Mouse (Mus musculus): ENCODE measurements at regions not wholly inside any gene's neighbourhood (a gene's known extent, or its start where the extent isn't known, plus 50 kb on each side); places are given as distances from the start of the nearest gene placed in this dataset.

DNA sequence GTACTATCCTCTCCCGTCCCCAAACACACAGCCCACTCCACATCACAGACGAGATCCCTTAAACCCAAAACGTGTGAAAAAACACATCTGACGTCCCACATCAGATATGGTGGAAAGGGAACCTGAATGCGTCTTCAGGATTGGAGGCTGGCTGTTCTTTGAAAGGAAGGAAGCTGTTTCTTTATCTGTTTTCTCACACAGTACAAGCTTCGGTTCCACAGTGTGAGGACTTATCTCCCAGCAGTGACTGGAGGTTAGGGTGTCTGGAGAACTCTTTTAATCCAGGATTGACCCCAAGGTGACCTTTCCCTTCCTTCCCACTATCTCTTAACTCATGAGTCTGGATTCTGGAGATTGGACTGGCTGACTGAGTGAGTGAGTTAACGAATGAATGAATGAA is 225.8 kb upstream of the Klf3 start:
- H3K36me3 ChIP-seq, result no peaks in the 10 kb centered on the region
- 0 out of 2 replicates have a peak, but pooled peaks cover 3% of the 10 kb centered on the region for H3K9me3 ChIP-seq
- 78% methylated on average over 7 of the region's 7 CpGs for WGBS
- H3K4me1 ChIP-seq (replicated peaks), result peaks cover 30% of the 10 kb centered on the region
- no peak for DNase-seq (ENCODE audit: low spot score)
- H3K27ac ChIP-seq, result no peak overlapping the region
- no peak overlapping the region for H3K4me3 ChIP-seq
- no peaks in the 10 kb centered on the region for H3K27me3 ChIP-seq (ENCODE audit: insufficient read depth, poor library complexity, severe bottlenecking)

DNA sequence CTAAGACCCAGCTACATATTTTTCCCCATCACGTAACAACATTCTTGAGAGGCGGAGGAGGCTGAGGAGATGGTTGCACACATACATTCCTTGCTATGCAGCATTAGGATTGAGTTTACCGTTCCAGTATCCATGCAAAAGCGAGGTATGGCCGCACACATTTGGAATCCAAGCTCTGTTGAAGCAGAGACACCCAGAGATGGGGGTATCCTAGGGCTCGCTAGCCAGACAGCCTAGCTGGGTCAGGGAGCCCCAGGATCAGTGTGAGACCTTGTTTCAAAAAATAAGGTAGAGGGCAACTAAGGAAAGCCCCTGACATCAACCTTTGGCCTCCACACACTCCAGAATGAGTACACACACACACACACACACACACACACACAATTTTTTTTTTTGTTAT is 224.7 kb upstream of the Klf3 start:
- DNase-seq (ENCODE audit: low spot score), result no peak
- 93% methylated on average over 6 of the region's 6 CpGs for WGBS
- no peak overlapping the region; the same call in 1 of the 2 replicates for H3K27ac ChIP-seq
- H3K4me1 ChIP-seq (replicated peaks), result peaks cover 30% of the 10 kb centered on the region
- H3K36me3 ChIP-seq, result no peaks in the 10 kb centered on the region
- H3K9me3 ChIP-seq, result 0 out of 2 replicates have a peak, but pooled peaks cover 3% of the 10 kb centered on the region
- no peaks in the 10 kb centered on the region for H3K27me3 ChIP-seq (ENCODE audit: insufficient read depth, poor library complexity, severe bottlenecking)
- H3K4me3 ChIP-seq, result no peak overlapping the region

- 56% methylated on average over 5 of the region's 5 CpGs for WGBS
- Histone ChIP-seq H3K9me3 (0 out of 2 replicates have a peak, but pooled peaks cover 3% of the 10 kb centered on the region), H3K27me3 (ENCODE audit: insufficient read depth, poor library complexity, severe bottlenecking) (no peaks in the 10 kb centered on the region), H3K27ac (peak overlapping the region; percentile 87; the same call in 1 of the 2 replicates), H3K4me1 (replicated peaks) (peaks cover 30% of the 10 kb centered on the region), H3K4me3 (no peak overlapping the region), H3K36me3 (no peaks in the 10 kb centered on the region)
- no peak for DNase-seq (ENCODE audit: low spot score)
These were observed 224.1 kb upstream of the Klf3 start for GRCm38 (mm10) chr5:64579086-64579485.

DNA sequence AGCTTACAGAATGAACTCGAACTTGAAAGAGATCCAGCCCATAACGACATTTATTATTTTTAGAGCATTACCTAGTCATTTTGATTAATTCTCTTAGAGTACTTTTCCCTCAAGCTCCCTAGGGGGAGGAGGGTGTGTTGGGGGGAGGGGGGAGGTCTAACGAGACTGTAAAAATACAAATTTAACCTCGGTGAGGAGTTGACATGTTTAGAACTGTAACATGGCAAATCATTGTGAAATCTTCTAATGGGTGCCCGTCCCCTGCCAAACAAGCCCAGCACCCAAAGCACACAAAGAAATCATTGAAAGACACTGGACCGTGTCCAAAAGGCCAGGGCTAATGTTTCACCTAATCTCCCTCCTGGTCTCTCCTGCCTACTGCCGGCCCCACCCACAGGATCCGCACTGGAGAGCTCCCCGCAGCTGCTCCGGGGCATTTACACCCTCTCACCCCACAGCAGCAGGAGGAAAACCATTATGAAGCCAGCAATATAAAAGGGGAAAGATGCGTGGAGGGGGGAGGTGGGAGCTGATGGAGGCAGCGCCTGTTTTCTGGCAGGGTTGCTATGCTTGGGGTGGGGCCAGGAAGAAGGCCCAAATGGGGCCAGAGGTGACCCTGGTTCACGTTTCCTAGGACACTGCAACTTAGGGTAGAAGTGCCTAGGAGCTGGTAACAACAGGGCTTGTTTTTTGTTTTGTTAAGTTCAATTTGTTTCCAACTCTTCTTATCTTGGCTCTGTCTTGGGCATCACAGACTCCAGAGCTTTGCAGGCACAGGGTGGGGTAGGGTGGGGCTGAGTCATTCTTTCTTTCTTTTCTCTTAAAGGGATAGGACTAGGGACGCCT is 223.5 kb upstream of the Klf3 start:
- WGBS, result 17% methylated on average over 14 of the region's 14 CpGs
- no peaks in the 10 kb centered on the region for H3K36me3 ChIP-seq

GRCm38 (mm10) chr5:64580340-64580723 is 222.9 kb upstream of the Klf3 start:
- H3K36me3 ChIP-seq, result no peaks in the 10 kb centered on the region
- H3K9me3 ChIP-seq, result 0 out of 2 replicates have a peak, but pooled peaks cover 3% of the 10 kb centered on the region
- 77% methylated on average over 3 of the region's 3 CpGs for WGBS
- DNase-seq (ENCODE audit: low spot score), result no peak
- H3K4me1 ChIP-seq (replicated peaks), result peaks cover 31% of the 10 kb centered on the region
- H3K27me3 ChIP-seq (ENCODE audit: insufficient read depth, poor library complexity, severe bottlenecking), result no peaks in the 10 kb centered on the region
- peak overlapping the region; percentile 87 for H3K27ac ChIP-seq
- peak overlapping the region; percentile 36; the same call in 1 of the 2 replicates for H3K4me3 ChIP-seq

More for the DNA sequence above, 223.5 kb upstream of the Klf3 start:
- 0 out of 2 replicates have a peak, but pooled peaks cover 3% of the 10 kb centered on the region for H3K9me3 ChIP-seq
- DNase-seq (ENCODE audit: low spot score), result peak; percentile 33
- H3K27me3 ChIP-seq (ENCODE audit: insufficient read depth, poor library complexity, severe bottlenecking), result no peaks in the 10 kb centered on the region
- H3K27ac ChIP-seq, result peak overlapping the region; percentile 87
- H3K4me3 ChIP-seq, result peak overlapping the region; percentile 36
- H3K4me1 ChIP-seq (replicated peaks), result peaks cover 30% of the 10 kb centered on the region

DNA sequence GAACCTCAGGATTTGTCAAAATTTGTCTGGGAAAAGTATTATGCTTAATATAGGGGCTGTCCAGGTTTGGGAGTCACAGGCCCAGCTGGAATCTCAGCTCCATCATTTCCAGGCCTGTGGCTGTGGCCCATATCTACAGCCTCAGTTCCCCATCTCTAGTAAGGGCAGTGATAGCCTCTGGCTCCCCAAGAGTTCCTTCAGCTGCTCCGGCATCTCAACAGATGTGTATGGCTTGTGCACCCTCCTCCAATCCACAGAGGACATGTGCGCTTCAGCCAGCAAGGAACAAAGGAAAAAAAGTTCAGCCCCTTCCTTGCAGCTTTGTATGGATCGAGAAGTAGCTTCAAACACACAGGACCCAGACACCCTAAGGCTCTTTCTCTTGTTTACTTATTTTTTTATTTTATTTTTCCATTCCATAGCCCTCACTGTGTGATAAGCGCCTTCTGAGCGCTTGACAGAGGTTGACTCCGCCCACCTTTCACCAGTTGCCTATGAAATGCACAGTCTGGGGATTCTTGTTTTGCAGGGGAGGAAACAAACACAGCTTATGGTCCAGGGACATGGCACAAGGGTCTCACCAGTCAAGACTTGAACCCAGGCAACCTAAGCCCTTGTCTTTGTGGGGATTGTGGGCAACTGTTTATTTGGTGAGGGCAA is 222.3 kb upstream of the Klf3 start:
- H3K27ac ChIP-seq, result peak overlapping the region; percentile 57
- H3K4me3 ChIP-seq, result no peak overlapping the region
- no peaks in the 10 kb centered on the region for H3K27me3 ChIP-seq (ENCODE audit: insufficient read depth, poor library complexity, severe bottlenecking)
- no peak for DNase-seq (ENCODE audit: low spot score)
- H3K4me1 ChIP-seq (replicated peaks), result peaks cover 35% of the 10 kb centered on the region
- no peaks in the 10 kb centered on the region for H3K36me3 ChIP-seq
- WGBS, result 88% methylated on average over 6 of the region's 6 CpGs
- 0 out of 2 replicates have a peak, but pooled peaks cover 3% of the 10 kb centered on the region for H3K9me3 ChIP-seq

- no peak for DNase-seq (ENCODE audit: low spot score)
- Histone ChIP-seq H3K36me3 (no peaks in the 10 kb centered on the region), H3K4me1 (replicated peaks) (peaks cover 37% of the 10 kb centered on the region), H3K27ac (peak overlapping the region; percentile 57), H3K4me3 (no peak overlapping the region), H3K9me3 (0 out of 2 replicates have a peak, but pooled peaks cover 3% of the 10 kb centered on the region), H3K27me3 (ENCODE audit: insufficient read depth, poor library complexity, severe bottlenecking) (no peaks in the 10 kb centered on the region)
- 71% methylated on average over 8 of the region's 8 CpGs for WGBS
These were observed 221.7 kb upstream of the Klf3 start for GRCm38 (mm10) chr5:64581461-64581860.

- H3K36me3 ChIP-seq, result no peaks in the 10 kb centered on the region
- no peak overlapping the region for H3K4me3 ChIP-seq
- H3K27ac ChIP-seq, result peak overlapping the region; percentile 57; the same call in 1 of the 2 replicates
- 84% methylated on average over 9 of the region's 9 CpGs for WGBS
- H3K9me3 ChIP-seq, result 0 out of 2 replicates have a peak, but pooled peaks cover 2% of the 10 kb centered on the region
- H3K4me1 ChIP-seq (replicated peaks), result peaks cover 37% of the 10 kb centered on the region
- H3K27me3 ChIP-seq (ENCODE audit: insufficient read depth, poor library complexity, severe bottlenecking), result no peaks in the 10 kb centered on the region
- DNase-seq (ENCODE audit: low spot score), result no peak
These were observed 221.2 kb upstream of the Klf3 start for GRCm38 (mm10) chr5:64582031-64582430.

DNA sequence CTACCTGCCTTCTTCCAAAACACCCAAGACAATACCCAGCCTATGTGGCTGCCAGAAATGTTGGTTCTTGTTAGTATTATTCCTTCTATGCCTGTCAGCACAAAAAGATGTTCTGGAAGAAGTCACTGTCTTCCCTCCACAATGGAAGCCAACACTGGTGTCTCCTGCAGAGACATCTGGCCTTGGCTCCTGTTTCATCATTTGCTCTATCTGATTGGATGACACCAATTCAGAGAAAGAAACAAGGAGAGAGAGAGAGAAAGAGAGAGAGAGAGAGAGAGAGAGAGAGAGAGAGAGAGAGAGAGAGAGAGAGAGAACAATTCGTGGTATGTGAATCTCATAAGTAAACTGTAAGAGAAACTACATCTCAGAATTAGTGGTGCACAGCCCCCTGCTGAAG is 218.9 kb upstream of the Klf3 start:
- H3K27me3 ChIP-seq (ENCODE audit: insufficient read depth, poor library complexity, severe bottlenecking), result no peaks in the 10 kb centered on the region
- WGBS, result 80% methylated on average over 1 of the region's 1 CpGs
- peaks cover 39% of the 10 kb centered on the region for H3K4me1 ChIP-seq (replicated peaks)
- no peaks in the 10 kb centered on the region for H3K36me3 ChIP-seq
- no peak for DNase-seq (ENCODE audit: low spot score)
- H3K27ac ChIP-seq, result no peak overlapping the region
- H3K9me3 ChIP-seq, result no peaks in the 10 kb centered on the region
- H3K4me3 ChIP-seq, result no peak overlapping the region

- Histone ChIP-seq H3K27ac (no peak overlapping the region), H3K4me3 (no peak overlapping the region), H3K27me3 (ENCODE audit: insufficient read depth, poor library complexity, severe bottlenecking) (no peaks in the 10 kb centered on the region), H3K36me3 (no peaks in the 10 kb centered on the region), H3K9me3 (no peaks in the 10 kb centered on the region), H3K4me1 (replicated peaks) (peaks cover 29% of the 10 kb centered on the region)
- 79% methylated on average over 6 of the region's 6 CpGs for WGBS
- no peak for DNase-seq (ENCODE audit: low spot score)
These were observed 218.0 kb upstream of the Klf3 start for GRCm38 (mm10) chr5:64585076-64585786.

GRCm38 (mm10) chr5:64586316-64586715 is 216.9 kb upstream of the Klf3 start:
- no peaks in the 10 kb centered on the region for H3K27me3 ChIP-seq (ENCODE audit: insufficient read depth, poor library complexity, severe bottlenecking)
- H3K36me3 ChIP-seq, result no peaks in the 10 kb centered on the region
- no peaks in the 10 kb centered on the region for H3K9me3 ChIP-seq
- H3K4me3 ChIP-seq, result no peak overlapping the region
- DNase-seq (ENCODE audit: low spot score), result no peak
- H3K4me1 ChIP-seq (replicated peaks), result peaks cover 21% of the 10 kb centered on the region
- 92% methylated on average over 6 of the region's 6 CpGs for WGBS
- no peak overlapping the region for H3K27ac ChIP-seq

GRCm38 (mm10) chr5:64586933-64587332 is 216.3 kb upstream of the Klf3 start:
- Histone ChIP-seq H3K4me3 (no peak overlapping the region), H3K27ac (no peak overlapping the region), H3K4me1 (replicated peaks) (peaks cover 17% of the 10 kb centered on the region), H3K36me3 (no peaks in the 10 kb centered on the region), H3K9me3 (no peaks in the 10 kb centered on the region), H3K27me3 (ENCODE audit: insufficient read depth, poor library complexity, severe bottlenecking) (no peaks in the 10 kb centered on the region)
- 90% methylated on average over 3 of the region's 3 CpGs for WGBS
- DNase-seq (ENCODE audit: low spot score), result no peak

Measured in hindbrain, embryonic 10.5 days (tissue).